Mouse (Mus musculus): ENCODE data around the gene Dolpp1. TPM values are rescaled to one million over a fixed set of nuclear protein-coding genes. Genes with fewer than 3 reads are reported as not detected.

Gene Dolpp1
- total and polyA plus RNA-seq, 3 experiments, result 17.9 to 22.3 (median 19.2) TPM

GRCm38 (mm10) chr2:30437791-30438190 lies 45.7 kb downstream of the Dolpp1 start:
- no peaks in the 10 kb centered on the region for H3K27me3 ChIP-seq (replicated peaks)
- H3K27ac ChIP-seq (ENCODE audit: insufficient read depth, low read depth), result no peak overlapping the region
- dilution Hi-C loops (cut with MboI; ENCODE audit: extremely low pct_ligation_motif_present, extremely low pct_unique_long_range_greater_than_20kb, low sequenced_read_pairs), result no loop called here
- TF ChIP-seq HCFC1 (IDR thresholded peaks at IDR 0.05; ENCODE audit: low read depth, low read length) (no peak), TCF12 (IDR thresholded peaks at IDR 0.05; ENCODE audit: low read depth, low read length) (no peak), MAFK (IDR thresholded peaks at IDR 0.05; ENCODE audit: insufficient replicate concordance, low read length) (no peak), PAX5 (IDR thresholded peaks at IDR 0.05; ENCODE audit: low read length) (no peak), E2F4 (IDR thresholded peaks at IDR 0.05; ENCODE audit: insufficient replicate concordance, low read depth, low read length) (no peak), JUND (conservative IDR thresholded peaks at IDR 0.05; ENCODE audit: low read depth, low read length) (no peak), MAZ (IDR thresholded peaks at IDR 0.05; ENCODE audit: low read depth, low read length) (no peak), MAX (IDR thresholded peaks at IDR 0.05; ENCODE audit: low read length) (no peak), MXI1 (IDR thresholded peaks at IDR 0.05; ENCODE audit: low read depth, low read length) (no peak), UBTF (IDR thresholded peaks at IDR 0.05; ENCODE audit: low read depth, low read length) (no peak), ETS1 (conservative IDR thresholded peaks at IDR 0.05; ENCODE audit: low read depth, low read length) (no peak), JUN (IDR thresholded peaks at IDR 0.05; ENCODE audit: insufficient read depth, low read depth, low read length) (no peak), POLR2AphosphoS2 (IDR thresholded peaks at IDR 0.05; ENCODE audit: low read depth, low read length) (no peak), IRF4 (IDR thresholded peaks at IDR 0.05; ENCODE audit: low read depth, low read length) (no peak), RAD21 (IDR thresholded peaks at IDR 0.05; ENCODE audit: low read depth, low read length) (no peak), CHD1 (IDR thresholded peaks at IDR 0.05; ENCODE audit: low read depth, low read length) (no peak), CHD2 (IDR thresholded peaks at IDR 0.05; ENCODE audit: low read length) (no peak), USF1 (IDR thresholded peaks at IDR 0.05; ENCODE audit: low read depth, low read length) (no peak), KAT2A (IDR thresholded peaks at IDR 0.05; ENCODE audit: insufficient replicate concordance, low read length) (no peak), ELF1 (IDR thresholded peaks at IDR 0.05; ENCODE audit: low read depth, low read length) (no peak)
- no peak overlapping the region for H3K4me2 ChIP-seq (ENCODE audit: insufficient read depth, low read depth, poor library complexity, severe bottlenecking)
- peaks cover 9 to 23% of the 10 kb centered on the region in 2 experiments for H3K4me1 ChIP-seq (ENCODE audit: control insufficient read depth in 1 of 2, insufficient read depth in 2 of 2)
- H3K4me3 ChIP-seq (replicated peaks in 1 of 3; ENCODE audit: low read depth in 2 of 3, low read length in 2 of 3, poor library complexity in 1 of 3), result no peak overlapping the region
- peaks cover 54 to 81% of the 10 kb centered on the region in 2 experiments for H3K36me3 ChIP-seq (replicated peaks in 1 of 2; ENCODE audit: control insufficient read depth in 1 of 2, insufficient read depth in 1 of 2, low read length in 1 of 2)
- no peaks in the 10 kb centered on the region for H3K79me2 ChIP-seq (replicated peaks; ENCODE audit: control insufficient read depth, extremely low read depth, insufficient read depth, poor library complexity, severe bottlenecking)
- no peak for DNase-seq (ENCODE audit: extremely low read depth)
- H3K9ac ChIP-seq (ENCODE audit: insufficient read depth, low read depth), result no peak overlapping the region
- in situ Hi-C loops (cut with MboI; ENCODE audit: low pct_ligation_motif_present, low pct_unique_long_range_greater_than_20kb, low sequenced_read_pairs), result loop anchor here (5.0 to 10.0 kb wide), 3 partner anchors 35 to 497 kb away; partner anchors contain the start of gene Ier5l
- no peaks in the 10 kb centered on the region for H3K9me3 ChIP-seq (replicated peaks; ENCODE audit: low read length)

GRCm38 (mm10) chr2:30439631-30440030 lies 47.6 kb downstream of the Dolpp1 start:
- Histone ChIP-seq H3K27me3 (replicated peaks) (no peaks in the 10 kb centered on the region), H3K4me2 (ENCODE audit: insufficient read depth, low read depth, poor library complexity, severe bottlenecking) (no peak overlapping the region), H3K4me3 (replicated peaks in 1 of 3; ENCODE audit: low read depth in 2 of 3, low read length in 2 of 3, poor library complexity in 1 of 3) (no peak overlapping the region), H3K9ac (ENCODE audit: insufficient read depth, low read depth) (no peak overlapping the region), H3K4me1 (ENCODE audit: control insufficient read depth in 1 of 2, insufficient read depth in 2 of 2) (peaks cover 16 to 41% of the 10 kb centered on the region in 2 experiments), H3K27ac (ENCODE audit: insufficient read depth, low read depth) (no peak overlapping the region), H3K36me3 (replicated peaks in 1 of 2; ENCODE audit: control insufficient read depth in 1 of 2, insufficient read depth in 1 of 2, low read length in 1 of 2) (peaks cover 49 to 81% of the 10 kb centered on the region in 2 experiments), H3K79me2 (replicated peaks; ENCODE audit: control insufficient read depth, extremely low read depth, insufficient read depth, poor library complexity, severe bottlenecking) (no peaks in the 10 kb centered on the region), H3K9me3 (replicated peaks; ENCODE audit: low read length) (no peaks in the 10 kb centered on the region)
- dilution Hi-C loops (cut with MboI; ENCODE audit: extremely low pct_ligation_motif_present, extremely low pct_unique_long_range_greater_than_20kb, low sequenced_read_pairs) (no loop called here), in situ Hi-C loops (cut with MboI; ENCODE audit: low pct_ligation_motif_present, low pct_unique_long_range_greater_than_20kb, low sequenced_read_pairs) (loop anchor here (5.0 to 10.0 kb wide), 3 partner anchors 33 to 495 kb away; partner anchors contain the start of gene Ier5l)
- TF ChIP-seq TBP (conservative IDR thresholded peaks at IDR 0.05; ENCODE audit: low read depth, low read length) (no peak), CHD1 (IDR thresholded peaks at IDR 0.05; ENCODE audit: low read depth, low read length) (no peak), SMC3 (IDR thresholded peaks at IDR 0.05; ENCODE audit: low read depth, low read length) (no peak), ZNF384 (IDR thresholded peaks at IDR 0.05; ENCODE audit: low read depth, low read length) (no peak), MEF2A (IDR thresholded peaks at IDR 0.05; ENCODE audit: borderline replicate concordance, low read depth, low read length) (no peak), ZMIZ1 (IDR thresholded peaks at IDR 0.05; ENCODE audit: low read depth, low read length) (no peak), ETS1 (conservative IDR thresholded peaks at IDR 0.05; ENCODE audit: low read depth, low read length) (no peak), PAX5 (IDR thresholded peaks at IDR 0.05; ENCODE audit: low read length) (no peak), POLR2A (IDR thresholded peaks at IDR 0.05; ENCODE audit: low read depth, low read length) (no peak), TCF12 (IDR thresholded peaks at IDR 0.05; ENCODE audit: low read depth, low read length) (no peak), ZKSCAN1 (IDR thresholded peaks at IDR 0.05; ENCODE audit: borderline replicate concordance, low read depth, low read length) (no peak), GABPA (IDR thresholded peaks at IDR 0.05; ENCODE audit: insufficient replicate concordance, low read depth, low read length) (no peak), NRF1 (IDR thresholded peaks at IDR 0.05; ENCODE audit: low read depth, low read length) (no peak), MXI1 (IDR thresholded peaks at IDR 0.05; ENCODE audit: low read depth, low read length) (no peak), NELFE (IDR thresholded peaks at IDR 0.05; ENCODE audit: low read depth, low read length) (no peak), USF2 (conservative IDR thresholded peaks at IDR 0.05; ENCODE audit: low read depth, low read length) (no peak), JUND (conservative IDR thresholded peaks at IDR 0.05; ENCODE audit: low read depth, low read length) (no peak), MYC (IDR thresholded peaks at IDR 0.05; ENCODE audit: low read depth, low read length) (no peak), MAFK (IDR thresholded peaks at IDR 0.05; ENCODE audit: insufficient replicate concordance, low read length) (no peak)
- DNase-seq (ENCODE audit: extremely low read depth), result no peak
